Mouse (Mus musculus): ENCODE measurements at regions not wholly inside any gene's neighbourhood (a gene's known extent, or its start where the extent isn't known, plus 50 kb on each side); places are given as distances from the start of the nearest gene placed in this dataset.

DNA sequence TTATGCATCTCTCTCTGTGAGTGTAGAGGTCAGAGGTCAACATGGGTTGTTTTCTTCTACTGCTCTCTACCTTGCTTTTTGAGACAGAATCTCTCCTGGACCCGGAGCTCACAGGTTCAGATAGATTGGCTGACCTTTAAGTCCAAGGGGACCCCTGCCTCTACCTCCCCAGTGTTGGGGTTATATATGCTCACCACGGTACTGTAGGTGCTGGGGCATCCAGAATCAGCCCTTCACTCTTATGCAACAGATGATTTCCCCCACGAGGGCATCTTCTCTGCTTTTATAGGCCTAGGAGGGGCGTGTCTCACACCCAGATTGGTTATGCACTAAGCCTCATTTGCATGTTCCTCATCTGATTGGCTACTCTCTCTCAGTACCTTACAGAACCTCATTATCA, 282.5 kb upstream of the Zfp64 start:
- DNase-seq (ENCODE audit: low spot score in 2 of 2) = no peak

DNA sequence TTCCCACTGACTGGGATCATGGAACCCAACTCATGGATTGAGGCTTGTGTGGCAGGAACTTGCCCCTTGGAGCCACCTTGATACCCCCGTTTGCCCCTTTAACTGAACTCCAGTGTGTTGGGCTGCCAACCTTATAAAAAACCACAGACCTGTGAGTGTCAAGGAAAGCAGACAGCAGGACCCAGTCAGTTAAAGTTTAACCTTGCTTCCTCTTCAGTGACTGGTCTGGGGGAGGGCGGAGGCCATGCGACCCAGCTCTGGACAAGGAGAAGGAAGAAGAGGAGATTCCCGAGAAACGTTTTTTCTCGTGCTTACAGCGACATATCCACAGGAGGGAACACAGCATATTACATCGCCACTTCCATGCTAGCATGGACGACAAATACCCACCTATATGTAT, 281.9 kb upstream of the Zfp64 start:
- DNase-seq (ENCODE audit: low spot score in 2 of 2) = no peak

DNA sequence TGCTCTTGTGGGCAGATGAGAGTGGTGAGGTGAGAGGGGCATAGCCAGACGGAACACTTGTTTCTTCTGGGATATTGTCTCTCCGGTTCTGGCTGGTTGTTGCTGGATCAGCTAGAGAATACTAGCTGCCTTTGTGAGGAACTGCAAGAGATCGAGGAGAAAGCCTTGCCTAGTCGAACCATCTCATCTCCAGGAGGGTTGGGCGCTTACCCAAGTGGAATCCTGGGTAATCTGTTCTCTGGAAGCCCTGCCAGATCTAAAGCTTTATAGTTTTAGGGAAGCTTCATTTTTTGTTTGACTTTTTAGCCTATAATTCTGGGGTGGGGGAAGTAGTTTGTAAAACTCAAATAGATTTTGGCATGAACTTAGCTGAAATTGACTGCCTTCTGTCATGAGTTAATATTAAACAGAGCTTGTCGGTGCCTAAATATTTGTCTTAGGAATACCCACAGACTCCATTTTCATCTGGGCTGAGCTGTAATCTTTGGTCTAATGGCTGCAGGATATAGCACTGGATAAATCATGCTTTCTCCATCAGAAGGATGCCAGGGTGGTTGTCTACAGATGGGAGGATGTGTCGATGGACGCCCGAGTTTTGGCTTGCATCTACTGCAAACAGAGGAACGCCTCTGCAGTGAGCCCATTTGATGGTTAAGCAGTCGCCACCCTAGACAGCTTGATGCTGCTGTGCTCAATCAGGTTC, 279.1 kb upstream of the Zfp64 start:
- DNase-seq (ENCODE audit: low spot score in 2 of 2) = no peak

DNA sequence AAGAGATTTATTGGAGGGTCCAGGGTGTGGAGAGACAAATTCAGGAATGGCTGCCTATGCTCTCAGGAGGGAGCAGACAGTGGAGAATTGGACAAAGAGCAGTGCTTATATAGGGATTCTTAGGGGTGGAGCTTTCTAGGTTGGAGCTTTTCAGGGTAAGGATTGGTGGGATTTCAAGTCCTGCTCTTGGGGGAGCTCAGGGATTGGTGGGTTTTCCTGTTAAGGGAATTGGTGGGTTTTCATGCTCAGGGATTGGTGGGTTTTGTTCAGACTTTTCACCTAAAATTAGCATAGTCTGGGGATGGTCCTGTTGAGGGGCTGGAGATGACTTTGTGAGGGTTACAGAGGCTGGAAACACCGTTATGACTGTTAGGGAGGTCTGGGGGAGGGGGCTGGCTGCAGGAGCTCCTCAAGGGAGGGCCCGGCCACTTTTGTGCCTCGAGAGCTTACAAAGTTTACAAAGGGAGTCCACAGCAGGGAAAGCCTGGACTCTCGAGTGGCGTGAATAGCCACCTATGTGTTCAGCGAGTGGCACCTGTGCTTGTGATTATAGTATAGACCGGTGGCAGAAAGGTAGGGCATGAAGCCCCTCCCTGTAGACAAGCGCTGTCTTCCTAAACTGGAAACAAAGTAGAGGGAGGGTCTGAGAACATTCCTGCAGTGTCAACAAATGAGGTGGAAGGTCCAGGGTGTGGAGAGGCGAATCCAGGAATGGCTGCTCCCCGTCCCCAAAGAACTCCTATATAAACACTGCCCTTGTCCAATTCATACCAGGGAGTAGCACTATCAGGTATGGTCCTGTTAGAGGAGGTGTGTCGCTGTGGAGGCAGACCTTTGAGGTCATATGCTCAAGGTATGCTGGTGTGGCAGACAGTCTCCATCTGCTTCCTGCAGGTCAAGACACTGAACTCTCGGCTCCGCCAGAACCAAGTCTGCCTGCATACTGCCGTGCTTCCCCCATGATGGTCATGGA, 278.1 kb upstream of the Zfp64 start:
- no peak for DNase-seq (ENCODE audit: low spot score in 2 of 2)

DNA sequence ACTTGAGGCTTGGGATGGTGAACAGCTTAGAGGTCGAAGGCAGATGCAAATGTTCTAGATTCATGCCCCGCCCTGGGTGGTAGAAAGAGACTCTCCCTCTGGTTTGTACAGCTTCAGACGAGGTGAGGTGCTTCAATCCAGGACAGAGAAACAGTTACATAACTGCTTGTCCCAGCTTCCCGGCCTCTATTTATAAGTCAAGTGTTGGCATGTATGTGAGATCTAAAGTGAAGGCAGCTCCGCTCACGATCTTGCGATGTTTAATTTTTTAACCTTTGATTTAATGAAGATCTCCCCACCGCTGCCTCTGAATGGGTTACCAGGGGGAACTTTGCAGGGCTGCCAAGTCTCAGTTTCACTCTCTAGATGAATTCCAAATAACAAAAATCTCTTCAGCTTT, 266.9 kb upstream of the Zfp64 start:
- DNase-seq (ENCODE audit: low spot score in 2 of 2) = peak; percentile 13 to 29

DNA sequence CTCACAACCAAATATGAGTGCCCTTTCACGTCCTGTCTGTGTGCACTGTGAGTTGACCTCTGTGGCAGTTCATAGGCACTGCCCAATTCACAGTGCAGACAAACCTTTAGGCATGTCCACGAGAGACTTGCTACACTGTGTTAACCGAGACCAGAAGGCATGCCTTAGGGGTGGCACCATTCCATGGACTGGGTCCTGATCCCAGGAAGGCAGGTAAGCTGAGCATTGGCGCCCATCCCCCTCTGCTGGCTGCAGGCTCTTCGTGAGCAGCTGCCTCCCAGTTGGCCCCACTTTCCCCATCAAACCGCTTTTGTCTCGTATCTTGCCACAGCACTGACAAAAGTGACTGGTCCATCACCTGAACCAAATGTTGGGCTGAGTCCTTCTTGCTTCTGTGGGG, 265.8 kb upstream of the Zfp64 start:
- no peak for DNase-seq (ENCODE audit: low spot score in 2 of 2)

DNA sequence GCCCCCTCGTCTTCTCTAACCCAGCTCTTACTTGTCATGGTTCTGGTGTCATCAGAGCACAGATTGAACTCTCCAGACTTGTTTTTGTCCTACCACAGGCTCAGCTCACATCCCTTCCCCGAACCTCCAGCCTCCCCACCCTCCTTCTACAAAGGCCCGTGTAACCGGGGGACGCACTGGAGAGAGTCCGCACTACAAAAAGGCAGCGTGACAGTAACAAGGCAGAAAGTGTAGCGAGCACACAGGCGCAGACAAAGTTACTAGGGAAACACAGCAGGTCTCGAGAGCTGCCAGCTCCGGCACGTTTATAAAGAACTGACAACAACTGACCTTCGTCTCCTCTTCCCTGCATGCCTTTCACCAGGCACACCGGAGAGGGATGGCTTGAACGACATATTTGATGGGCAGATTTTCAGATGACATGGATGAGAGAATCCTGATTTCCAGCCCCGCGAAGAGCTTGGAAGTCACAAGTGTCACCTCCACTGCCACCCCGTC, 260.2 kb upstream of the Zfp64 start:
- DNase-seq (ENCODE audit: low spot score in 2 of 2) = no peak

DNA sequence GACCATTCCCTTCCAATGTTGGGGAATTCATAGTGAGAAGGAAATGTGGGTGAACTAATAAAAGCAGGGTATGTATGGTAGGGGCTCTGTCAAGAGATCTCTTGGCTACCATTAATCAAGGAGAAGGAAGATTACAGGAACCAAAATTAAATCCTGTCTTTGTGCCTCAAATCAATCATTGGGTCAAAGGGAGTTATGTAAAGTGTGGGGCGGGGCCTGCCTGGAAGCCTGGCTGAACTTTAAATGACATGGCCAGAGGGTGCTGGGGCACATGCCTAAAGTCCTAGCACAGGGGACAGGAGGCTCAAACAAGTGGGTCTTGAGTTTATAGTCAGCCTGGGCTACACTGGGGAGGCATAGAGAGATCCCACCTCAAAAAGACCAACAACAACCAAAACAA, 259.0 kb upstream of the Zfp64 start:
- no peak for DNase-seq (ENCODE audit: low spot score in 2 of 2)

DNA sequence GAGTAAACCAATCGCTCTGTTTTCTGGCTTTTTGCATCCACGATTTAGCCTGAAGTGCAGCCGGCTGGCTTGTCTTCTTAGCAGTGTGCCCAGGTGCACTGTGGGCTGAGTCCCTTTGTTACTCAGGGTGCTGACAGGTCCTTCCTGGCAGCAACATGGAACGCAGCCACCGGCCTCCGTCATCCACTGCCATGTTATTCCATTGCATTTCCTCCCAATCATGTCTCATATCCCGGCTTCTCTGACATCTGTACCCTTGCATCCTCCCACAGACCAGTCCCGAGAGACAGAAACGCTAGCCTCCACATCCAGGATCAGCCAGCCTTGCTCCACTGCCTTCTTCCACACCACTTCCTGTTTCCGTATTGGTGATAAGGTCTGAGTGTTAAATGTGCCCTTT, 257.9 kb upstream of the Zfp64 start:
- DNase-seq (ENCODE audit: low spot score in 2 of 2) = no peak

DNA sequence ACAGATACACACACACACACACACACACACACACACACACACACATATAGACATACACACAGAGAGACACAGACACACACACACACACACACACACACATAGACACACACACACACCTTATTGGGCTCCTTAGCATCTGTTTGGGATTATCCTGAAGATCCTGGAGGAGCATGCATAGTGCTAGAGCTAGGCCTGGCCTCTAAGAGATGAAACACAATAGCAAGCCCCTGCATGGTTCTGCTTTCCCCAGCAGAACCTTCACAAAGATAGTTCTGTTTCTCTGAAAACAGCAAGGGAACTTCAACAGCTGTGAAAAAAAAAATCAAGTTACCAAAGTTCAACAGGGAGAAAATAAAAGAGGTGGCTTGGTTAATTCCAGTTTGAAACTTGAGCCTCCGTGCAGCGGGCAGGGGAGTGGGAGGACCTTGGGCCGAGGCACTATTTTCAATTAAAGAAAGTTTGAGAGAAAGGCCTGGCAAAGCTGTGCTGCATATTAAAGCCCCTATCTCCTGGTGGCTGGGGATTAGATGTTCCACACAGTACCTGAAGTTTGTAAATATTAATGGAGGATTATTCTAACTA, 257.4 kb upstream of the Zfp64 start:
- DNase-seq (ENCODE audit: low spot score in 2 of 2) = no peak

DNA sequence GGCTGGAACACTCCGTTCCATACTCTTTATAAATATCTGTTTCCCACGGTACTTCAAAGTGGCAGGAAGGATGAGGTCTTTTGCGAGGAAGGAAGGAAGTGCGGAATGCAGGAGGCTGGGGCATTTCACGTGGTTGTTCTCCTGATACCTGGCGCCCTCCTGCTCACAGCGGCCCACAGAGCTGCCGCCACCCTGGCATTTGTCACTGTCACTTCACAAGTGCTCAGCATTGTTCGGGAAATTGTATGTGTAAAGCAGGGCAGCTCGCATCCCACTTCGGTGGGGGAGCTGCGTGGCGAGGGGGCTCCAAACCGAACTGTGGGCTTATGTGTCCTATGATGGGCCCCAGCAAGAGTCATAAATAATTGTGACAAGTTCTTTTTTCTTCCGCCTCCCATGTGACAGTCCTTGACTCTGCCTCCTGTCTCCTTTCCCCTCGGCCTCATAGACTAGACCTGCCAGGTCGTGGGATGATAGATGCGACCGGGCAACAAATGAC, 248.9 kb upstream of the Zfp64 start:
- no peak for DNase-seq (ENCODE audit: low spot score in 2 of 2)

DNA sequence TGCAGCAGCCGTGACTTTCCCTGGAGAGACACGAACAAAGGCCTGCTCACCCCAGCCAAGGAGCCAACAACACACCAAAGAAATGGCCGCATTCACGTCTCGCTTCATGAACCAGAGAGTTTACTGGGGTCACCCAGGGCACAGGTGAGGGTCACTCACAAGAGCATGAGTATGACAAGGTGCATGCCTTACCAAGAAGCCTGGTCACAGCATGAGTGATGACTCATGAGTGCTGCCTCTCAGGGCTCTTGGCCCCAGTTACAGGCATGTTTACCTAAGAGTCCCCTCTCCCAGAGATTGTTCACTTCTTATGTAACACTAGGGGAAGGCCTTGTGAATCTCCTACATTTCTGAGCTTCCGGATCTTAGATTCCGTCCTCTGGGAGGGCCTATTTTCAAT, 236.6 kb upstream of the Zfp64 start:
- DNase-seq (ENCODE audit: low spot score in 2 of 2) = no peak

DNA sequence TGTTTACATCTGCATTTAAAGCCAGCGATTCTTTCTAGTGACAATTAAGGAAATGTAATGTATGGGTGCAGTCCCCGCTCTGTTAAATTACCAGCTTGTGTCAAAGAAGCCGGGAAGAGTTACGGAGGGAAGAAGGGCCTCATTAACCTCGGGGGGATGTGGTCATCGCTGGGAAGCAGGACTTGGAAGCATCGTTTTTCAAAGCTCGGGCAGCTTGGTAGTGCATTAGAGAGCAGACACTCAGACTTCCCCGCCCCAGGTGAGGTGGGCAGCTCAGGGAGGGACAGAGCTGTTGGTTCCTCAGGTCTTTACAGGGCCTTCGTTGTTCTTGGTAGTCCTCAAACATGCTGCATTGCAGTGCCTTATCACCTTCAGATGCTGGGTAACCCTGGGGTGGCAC, 236.1 kb upstream of the Zfp64 start:
- no peak for DNase-seq (ENCODE audit: low spot score in 2 of 2)

DNA sequence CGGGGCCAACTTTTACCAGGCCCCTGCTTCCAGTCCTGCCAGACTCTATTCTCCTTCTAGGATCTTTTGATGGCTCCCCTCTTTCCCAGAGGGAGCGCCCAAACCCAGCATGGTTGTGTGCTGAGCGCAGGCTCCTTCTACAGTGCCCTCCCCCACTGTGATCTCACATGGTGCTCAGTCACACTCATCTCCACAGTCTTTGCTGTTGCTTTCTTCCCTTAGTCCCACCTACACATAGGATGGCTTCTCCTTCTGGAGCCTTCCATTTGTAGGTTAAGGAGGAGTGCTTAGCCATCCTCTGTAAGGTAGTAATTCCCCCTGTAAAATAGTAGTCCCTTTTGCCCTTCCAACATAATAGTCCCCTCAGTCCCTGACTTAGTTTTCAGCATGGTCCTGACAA, 222.2 kb upstream of the Zfp64 start:
- DNase-seq (ENCODE audit: low spot score in 2 of 2) = no peak

DNA sequence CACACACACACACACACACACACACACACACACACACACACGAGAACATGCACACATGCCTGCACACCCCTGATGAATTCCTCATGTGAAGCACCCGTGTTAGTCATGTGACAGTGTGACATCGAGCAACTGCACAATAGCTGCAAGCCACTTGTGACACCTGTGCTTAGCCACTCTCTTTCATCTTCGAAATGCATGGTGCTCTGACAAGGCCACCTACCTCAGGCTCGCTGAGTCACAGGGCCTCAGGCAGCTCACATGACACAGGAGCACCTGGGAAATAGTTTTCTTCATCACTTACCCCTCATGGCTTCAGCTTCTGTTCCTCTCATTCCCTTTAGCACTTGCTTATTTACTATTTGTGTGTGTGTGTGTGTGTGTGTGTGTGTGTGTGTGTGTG, 213.4 kb upstream of the Zfp64 start:
- no peak for DNase-seq (ENCODE audit: low spot score in 2 of 2)

DNA sequence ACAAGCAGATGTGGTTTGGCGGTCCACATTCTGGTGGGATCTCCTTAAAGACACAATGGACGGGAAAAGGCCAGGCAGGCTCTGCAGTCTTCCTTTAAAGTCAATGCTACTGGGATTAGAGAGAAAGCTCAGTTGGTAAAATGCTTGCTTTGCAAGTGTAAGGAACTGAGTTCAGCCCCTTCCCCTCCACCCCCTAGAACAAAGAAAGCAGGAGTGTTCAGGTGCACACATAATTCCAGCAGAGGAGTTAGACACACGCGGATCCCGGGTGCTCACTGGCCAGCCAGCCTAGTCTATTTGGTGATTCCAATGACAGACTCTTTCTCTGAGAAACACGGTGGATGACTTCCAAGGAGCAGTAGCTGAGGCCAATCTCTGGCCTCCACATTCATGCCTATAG, 213.0 kb upstream of the Zfp64 start:
- no peak for DNase-seq (ENCODE audit: low spot score in 2 of 2)

DNA sequence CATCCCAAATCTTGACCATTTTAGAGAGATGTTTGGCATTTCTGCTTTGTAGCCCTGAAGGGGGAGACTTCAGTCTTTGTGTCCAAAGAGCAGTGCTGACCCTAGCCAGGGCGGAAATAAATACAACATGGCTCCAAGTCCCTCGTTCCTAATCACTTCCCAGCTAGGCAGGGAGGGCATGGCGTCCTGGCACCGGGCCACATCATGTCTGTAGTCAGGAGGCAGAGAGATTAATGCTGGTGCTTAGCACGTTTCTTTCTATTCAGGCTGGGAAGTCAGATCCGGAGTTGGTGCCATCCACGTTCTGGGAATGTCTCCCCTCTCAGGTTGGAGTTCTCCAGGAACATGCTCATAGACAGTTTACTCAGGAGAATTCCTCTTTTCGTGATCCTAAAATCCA, 206.3 kb upstream of the Zfp64 start:
- no peak for DNase-seq (ENCODE audit: low spot score in 2 of 2)

DNA sequence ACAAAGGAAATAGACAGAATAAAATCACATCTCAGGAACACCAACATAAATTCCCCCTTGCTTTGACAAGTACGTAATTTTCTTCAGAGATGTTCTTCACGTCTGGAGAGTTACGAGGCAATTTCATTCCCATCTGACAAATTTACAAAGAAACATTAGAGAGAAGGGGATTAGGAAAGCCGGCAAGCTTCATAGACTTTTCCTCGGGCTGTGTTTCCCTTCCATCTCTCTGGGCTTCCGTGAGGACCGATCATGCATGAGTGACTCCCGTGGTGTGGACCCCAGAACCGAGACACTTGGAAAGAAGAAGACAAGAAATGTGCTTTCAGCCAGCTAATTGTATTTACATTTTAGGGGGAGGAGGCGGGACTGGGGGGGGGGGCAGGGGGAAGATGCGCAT, 203.4 kb upstream of the Zfp64 start:
- no peak for DNase-seq (ENCODE audit: low spot score in 2 of 2)

DNA sequence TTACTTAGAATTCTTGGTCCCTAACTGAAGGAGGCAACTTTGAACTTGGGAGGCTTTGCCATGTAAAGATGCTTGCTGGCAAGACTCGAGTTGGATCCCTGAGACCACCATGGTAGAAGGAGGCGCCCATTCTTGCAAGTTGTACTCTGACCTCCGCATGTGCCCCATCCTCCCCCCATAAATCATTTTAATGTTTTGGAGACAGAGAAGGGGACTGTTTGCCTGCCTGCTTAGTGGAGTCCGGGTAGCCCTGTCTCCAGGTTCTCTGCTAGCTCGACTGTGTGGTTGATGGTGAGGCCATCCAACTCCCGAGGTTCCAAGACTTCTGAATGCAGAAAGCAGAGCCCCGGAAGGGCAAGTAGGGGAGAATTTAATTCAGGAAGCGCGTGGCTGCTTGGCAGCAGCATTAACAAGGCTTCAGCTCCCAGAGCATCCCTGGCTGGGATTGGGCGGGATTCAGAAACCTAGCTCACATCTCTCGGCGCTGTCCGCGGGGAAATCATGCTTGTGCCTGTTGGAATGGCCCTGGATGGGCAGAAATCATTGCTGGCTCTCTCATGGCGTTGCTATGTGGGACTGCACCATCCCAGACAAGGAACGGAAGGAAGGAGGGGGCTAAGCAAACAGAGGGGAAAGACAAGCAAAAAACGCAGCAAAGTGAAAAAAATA, 202.8 kb upstream of the Zfp64 start:
- no peak for DNase-seq (ENCODE audit: low spot score in 2 of 2)

DNA sequence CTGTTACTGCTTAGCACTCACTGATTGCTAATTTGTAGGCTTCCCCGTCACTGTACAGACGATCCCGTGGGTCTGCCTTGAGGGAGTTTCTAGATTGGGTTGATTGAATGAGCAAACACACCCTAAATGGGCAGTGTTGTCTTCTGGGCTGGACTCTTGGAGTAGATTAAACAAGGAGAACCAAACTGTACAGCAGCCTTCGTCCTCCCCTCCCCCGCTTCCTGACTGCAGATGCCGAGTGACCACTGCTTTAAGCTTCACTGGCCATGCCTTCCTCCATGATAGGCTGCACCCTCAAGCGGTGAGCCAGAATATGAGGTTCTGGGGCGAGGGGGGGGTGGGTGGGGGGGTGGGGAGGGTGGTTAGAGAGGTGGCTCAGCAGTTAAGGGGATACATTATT, 201.5 kb upstream of the Zfp64 start:
- DNase-seq (ENCODE audit: low spot score in 2 of 2) = no peak

DNA sequence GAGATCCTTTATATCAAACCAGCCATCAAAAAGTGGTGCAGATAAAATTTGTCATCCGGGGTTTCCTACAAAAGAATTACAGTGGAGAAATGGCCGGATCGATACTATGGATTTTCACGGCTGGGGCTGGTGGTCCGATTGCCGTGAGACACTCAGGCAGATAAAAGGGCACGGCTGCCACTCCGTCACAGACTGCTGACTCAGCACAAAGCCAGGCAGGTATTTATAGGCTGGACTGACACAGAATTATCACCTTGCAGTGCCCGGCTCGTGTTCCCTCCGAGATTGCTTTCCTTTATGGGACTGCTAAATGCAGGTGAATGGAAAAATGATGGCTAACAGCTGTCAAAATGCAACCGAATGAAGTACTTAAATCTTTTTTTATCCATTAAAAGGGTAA, 199.5 kb upstream of the Zfp64 start:
- no peak for DNase-seq (ENCODE audit: low spot score in 2 of 2)

DNA sequence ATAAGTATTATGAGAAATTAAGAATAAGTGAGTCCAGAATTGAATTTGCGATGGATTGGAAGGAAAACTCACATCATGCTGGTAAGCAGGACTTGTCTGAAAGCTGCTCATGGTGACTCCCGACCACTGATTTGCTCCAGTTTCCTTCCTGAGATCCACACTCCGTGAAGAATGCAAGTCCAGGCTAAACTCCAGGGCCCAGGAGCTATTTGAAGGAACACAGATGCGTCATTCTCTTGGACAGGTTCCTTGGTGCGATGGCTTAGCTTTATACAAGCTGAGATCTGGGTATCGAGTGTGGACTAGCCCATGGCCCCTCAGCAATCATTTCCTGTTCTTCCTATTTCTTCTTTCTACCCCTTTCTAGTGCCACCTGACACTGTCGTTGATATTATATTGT, 192.3 kb upstream of the Zfp64 start:
- DNase-seq (ENCODE audit: low spot score in 2 of 2) = peak in 1 of 2 experiments; percentile 29

All from frontal cortex, postnatal 36 days (tissue).